Mouse (Mus musculus) left cerebral cortex, adult 9 months (tissue): Measurements from ENCODE around the gene Zfp771.

ENCODE experiments used
- DNase-seq, 2 experiments: peaks; one replicate each; pipeline ENCODE4 v3.0.0; 2022; ENCODE audit warnings: low spot score in 2 of 2

The Zfp771 gene

DNA sequence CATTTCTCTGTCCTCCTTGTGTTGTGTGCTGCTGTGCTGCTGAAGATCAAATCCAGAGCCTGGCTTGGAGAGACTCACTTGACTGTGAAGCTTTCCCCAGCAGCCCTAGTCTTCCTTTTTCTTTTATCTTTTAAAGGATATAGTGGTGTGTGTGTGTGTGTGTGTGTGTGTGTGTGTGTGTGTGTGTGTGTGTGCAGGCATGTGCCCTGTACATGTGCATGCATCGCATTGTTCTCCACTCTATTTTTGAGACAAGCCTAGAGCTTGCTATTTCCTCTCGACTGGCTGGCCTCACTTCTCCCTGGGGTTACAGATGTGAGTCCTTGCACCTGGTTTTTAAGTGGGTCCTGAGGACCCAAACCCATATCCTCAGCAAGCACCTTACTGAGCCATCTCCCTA lies 38.1 kb downstream of the Zfp771 start:
- DNase-seq = no peak

DNA sequence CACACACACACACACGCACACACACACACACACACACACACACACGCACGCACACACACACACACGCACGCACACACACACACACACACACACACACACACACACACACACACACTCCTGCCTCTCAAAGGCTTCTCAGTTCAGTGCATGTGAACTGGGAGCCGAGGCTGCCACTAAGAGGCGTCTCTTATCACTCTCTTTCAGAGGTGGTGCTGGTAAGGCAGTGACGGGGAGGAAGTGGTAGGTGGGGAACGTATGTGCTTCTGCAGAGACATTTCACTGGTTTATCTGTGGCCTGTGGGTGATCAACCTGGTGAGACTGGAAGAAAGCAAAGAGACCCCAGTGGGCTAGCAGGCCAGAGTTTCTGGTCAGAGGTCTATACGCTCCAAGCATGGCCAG lies 41.1 kb downstream of the Zfp771 start:
- DNase-seq = no peak

DNA sequence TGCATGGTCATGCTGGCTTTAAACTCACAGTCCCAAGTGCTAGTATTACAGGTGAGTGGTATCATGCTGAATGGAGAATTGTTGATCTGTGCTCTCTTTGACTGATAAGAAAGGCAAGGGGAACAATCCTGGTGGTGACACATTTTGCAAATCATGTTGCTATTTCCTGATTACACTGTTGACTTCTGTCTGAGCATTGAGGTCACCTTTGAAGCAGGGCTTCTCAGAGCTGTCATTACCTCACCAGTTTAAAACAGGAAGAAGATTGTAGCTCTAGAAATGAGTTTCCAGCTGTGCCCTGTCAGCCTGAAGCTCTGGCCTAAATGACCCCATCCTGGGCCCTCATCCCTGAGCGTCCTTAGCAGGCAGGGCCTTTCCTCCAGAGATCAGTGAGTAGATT lies 43.9 kb downstream of the Zfp771 start:
- no peak for DNase-seq

DNA sequence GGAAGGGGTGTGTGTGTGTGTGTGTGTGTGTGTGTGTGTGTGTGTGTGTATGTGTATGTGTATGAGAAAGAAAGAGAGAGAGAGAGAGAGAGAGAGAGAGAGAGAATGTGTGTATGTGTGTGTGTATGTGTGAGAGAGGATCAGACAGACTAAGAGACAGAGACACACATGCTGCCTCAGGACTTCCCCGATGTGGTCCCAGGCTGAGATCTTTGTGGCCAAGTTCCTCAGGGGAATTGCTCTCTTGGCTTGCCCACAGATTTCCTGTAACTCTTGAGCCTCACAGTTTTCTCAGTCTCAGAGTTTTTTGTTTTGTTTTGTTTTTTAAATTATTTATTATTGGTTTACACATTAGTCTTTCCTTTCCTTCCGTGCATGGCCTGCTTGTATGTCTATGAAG lies 45.2 kb downstream of the Zfp771 start:
- no peak for DNase-seq

DNA sequence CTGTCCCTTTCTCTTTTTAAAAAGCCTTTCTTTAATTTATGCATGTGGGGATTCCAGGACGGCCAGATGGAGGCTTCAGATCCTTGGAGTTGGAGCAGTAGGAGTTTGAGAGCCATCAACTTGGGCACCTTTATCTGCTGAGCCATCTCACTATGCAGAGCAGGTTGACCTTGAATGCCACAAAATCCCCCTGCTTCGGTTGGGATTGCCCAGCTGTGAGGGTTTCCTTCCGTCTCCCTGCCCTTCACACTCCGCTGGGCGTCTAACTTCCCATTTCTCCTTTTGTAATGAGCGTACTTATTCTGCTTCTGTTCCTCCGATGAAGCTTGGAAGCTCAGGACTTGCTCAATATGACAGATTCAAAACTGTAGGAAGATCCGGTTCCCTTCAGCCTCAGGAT lies 46.1 kb downstream of the Zfp771 start:
- no peak for DNase-seq

DNA sequence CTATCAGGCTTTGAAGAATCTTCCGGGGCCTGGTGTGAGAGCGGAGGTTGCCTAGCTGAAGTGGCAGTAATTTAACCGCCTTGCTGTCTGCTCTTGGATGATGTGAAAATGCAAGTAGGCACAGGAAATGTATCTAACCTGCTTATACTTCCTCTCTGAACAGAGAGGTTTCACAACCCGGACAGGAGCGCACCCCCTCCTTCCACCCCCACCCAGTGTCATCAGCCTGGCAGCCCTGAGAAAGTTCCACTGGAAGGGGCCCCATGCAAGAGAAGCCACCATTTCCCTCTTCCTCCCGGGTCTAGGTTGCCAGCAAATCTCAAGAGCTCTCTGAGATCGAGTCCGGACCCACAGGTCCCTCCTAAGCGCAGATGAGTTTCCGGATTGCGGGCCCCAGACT lies 52.0 kb downstream of the Zfp771 start, which contains the start of gene Itgal:
TSS of gene Itgal (plus strand) at position 163 of the 400 bp plus-strand sequence.
- DNase-seq = no peak

DNA sequence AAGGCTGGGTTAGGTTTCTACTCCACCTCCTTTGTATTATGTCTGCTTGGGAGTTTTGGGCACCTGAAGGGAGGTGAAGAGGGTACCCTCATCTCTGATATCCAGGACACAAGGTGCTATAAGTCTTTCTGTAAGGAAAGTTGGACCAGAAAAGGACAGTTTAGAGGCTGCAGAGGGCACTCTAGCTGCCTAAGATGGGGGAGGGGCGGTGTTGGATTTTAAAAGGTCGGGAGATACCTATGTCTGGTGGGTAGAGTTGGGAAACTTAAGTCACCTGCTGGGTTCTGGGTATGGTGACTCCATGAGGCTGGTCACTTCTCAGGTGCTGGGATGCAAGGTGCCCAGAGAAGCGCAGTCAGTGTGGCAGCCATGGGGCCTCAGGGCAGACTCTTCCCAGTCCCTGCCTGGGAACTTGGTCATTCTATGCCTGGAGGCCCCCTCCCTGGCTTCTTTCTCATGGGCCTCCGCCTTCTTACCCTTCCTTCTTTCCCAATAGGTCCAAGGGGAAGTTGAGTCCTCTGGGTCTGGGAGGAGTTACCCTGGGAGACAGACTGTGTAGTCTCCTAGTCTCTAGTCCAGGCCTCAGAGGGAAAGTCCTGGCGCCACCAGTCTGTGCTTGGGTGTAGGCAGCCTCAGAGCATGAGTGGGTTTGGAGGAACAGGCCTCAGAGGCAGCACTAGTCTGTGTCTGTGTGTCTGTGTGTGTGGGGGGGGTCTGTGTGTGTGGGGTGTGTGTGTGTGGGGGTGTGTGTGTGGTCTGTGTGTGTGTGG lies 52.9 kb downstream of the Zfp771 start:
- DNase-seq = no peak

DNA sequence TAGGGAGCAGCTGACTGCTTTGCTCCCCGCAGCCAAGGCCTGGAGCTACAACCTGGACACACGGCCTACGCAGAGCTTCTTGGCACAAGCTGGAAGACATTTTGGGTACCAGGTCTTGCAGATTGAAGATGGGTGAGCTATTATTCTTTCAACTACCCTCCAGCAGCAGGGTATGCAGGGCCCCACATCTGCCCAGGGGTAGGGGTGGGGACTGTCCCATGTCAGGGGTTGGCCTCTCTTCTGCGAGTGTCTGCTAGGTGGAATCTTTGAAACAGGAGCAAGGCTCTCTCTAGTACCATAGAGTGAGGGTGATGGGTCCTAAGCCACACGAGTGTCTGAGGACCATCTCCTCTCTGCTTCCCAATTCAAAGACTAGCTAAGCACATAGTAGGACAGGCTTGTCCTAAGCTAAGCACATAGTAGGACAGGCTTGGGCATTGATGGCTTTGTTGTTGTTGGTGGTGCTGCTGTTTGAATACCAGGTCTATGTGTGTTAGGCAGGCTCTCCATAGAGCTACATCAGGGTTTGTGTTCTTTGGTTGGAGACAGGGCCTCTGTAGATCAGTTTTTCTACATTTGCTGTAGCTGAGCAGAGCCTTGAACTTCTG lies 53.6 kb downstream of the Zfp771 start:
- no peak for DNase-seq
